Mouse (Mus musculus) frontal cortex, postnatal 14 days (tissue): ENCODE measurements around the gene Nppc.

Experiments used
- DNase-seq, 2 experiments: peaks; one replicate each; pipeline ENCODE4 v3.0.0; 2022; ENCODE audit warnings: low spot score in 2 of 2

Nppc gene

GRCm38 (mm10) chr1:86670279-86671038, at the start of gene Nppc:
Nppc (minus strand) TSS chr1:86670571.
- peak; percentile 63 to 77 for DNase-seq

- DNase-seq = no peak
Measured at GRCm38 (mm10) chr1:86719391-86719790, 49.0 kb upstream of the Nppc start.

DNA sequence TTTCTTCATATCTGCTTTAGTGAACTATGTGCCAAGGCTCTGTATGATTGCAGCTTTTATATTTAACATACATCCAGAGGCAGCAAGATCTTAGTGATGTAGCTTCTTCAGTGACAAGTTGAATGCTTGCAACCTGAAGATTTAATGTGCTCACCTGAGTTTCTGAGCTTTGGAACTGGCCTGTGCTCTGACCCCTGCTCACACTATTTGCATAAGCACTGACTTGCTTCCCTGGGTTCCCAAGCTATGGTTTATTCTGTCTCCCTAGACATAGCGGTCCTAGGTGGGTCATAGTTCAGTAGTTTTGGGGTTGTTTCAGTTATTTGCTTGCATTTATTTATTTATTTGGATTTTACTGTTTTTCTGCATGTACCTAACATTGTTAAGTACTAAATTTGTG, 47.8 kb upstream of the Nppc start:
- DNase-seq = no peak

DNA sequence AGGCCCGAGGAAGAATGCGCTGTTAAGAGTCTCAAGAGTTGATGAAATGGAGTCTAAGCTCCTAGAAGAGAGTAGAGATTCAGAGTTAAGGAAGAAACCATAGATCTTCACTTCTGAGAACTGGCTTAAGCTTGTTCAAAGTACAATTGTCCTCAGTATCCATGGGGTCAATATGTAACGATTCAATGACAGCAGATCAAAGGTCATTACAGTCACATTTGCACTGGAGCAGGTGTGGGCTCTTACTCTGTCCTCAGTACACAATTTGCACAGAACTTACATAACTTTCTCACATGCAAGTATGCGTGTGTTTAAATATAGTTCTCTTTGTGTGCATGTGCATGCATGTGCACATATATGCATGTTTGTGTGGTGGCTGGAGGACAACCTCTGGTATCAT, 42.7 kb upstream of the Nppc start:
- no peak for DNase-seq

DNA sequence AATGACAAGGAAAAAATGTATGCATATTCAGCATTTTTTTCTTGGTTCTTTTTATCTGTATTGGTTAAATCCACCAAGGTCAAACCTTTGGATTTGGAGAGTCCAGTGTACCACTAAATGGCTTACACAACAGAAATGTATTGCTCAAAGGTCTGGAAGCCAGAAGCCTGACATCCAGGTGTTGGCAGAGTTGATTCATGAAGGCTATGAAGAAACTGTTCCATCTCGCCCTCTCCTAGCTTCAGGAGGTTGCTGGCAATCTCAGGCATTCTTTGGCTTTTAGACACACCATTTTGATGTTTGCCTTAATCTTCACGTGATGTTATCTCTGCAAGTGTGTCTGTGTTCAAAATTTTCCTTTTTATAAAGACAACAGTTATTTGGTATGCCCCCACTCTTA, 41.7 kb upstream of the Nppc start:
- no peak for DNase-seq

GRCm38 (mm10) chr1:86709546-86709945, 39.2 kb upstream of the Nppc start:
- no peak for DNase-seq

DNA sequence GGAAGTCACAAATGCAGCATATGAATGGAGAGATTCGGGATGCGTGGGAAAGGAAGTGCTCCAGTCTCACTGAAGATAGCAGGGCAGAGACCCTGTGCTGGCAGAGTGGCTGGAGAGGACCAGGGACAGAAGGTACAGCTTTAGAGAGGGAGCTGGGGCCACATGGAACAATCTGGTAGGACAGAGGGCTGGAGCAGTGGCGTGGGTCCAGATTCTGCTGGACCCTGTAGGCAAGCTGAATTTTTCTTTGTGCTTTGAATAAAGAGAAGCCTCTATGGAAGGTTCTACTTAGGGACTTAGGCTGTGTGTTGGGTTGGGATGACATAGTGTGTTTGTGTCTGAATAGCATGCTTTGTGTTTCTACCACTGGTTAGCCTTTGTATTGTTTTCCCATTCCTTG, 35.1 kb upstream of the Nppc start:
- DNase-seq = no peak

DNA sequence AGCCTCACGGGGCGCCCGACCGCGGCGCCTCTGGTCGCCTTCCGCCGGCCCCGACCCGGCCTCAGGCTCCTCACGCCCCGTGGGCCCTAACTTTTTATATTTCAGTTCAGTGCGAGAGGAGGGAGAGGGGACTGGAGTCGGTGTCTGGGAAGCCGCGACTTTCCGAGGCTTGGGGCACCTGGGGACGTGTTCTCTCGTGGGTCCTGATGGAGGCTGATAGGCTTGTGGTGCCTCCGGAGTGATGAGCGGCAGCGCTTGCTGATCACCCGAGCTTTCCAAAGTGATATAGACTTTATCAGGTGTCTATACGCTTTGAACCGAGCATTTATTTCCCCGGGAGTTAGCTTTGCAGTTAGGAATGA, 33.6 kb upstream of the Nppc start:
- no peak for DNase-seq

DNA sequence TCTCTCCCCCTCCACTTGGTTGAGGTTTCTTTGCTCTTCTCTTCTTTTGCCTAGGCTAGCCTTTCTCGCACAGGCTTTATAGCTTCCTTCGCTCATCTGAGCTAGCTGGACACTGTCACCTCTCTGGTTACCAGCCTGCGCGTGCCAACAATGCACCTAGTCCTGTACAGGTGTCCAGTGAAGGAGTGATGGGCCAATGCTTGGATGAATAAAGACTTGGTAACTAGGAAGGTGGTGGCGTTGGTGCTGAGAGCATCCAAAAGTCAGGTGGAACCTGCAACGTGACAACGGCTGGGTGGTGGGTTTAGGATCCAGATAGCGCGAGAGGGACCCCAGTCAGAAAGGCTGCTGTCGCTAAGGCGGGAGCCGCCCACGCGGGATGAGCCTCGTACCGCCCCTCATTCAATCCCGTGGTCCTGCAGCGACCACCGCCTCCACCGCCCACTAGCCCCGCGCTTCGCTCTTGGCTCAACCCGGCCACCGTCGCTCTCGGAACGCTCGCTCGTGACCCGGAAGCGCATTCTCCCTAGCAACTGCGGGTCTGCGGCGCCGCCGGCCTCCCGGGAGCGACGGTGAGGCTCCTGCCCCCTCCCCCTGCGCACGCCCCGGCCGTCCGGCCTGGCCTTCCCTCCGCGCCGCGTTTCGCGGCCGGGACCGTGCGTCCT, 33.1 kb upstream of the Nppc start, which contains the start of gene Dis3l2:
Gene Dis3l2, plus strand, starts transcription at position 509 of the 665 bp plus-strand sequence.
- DNase-seq = peak; percentile 78 to 80

- no peak for DNase-seq
Measured at GRCm38 (mm10) chr1:86700367-86700766, 30.0 kb upstream of the Nppc start.

DNA sequence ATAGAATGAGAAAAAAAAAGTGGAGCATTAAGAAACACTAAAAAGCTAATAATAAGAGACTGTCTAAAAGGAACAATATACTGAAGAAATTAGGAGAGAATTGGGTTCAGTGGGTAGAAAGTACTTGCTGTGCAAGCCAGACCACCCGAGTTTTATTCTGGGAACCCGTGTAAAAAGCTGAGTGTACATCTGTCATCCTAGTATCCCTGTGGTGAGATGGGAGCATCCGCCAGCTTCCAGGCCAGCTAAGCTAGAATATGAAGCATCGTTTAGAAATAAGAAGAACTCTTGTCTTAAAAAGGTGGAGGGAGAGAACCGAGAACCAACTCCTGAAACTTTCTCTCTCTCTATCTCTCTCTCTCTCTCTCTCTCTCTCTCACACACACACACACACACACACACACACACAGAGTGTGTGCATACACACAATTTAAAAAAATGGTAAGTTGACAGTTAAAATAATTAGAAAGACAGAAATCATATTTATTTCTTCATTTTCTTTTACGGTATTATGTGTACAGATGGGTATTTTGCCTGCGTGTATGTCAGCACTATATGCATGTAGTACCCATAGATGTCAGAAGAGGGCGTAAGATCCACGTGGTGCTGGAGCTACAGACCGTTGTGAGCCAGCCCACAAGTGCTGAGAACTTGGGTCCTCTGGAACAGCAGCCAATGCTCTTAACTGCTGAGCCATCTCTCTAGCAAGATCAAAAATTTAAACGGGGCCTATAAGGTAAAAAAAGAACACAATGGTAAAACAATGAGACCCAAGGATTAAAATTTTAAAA, 29.2 kb upstream of the Nppc start:
- no peak for DNase-seq

DNA sequence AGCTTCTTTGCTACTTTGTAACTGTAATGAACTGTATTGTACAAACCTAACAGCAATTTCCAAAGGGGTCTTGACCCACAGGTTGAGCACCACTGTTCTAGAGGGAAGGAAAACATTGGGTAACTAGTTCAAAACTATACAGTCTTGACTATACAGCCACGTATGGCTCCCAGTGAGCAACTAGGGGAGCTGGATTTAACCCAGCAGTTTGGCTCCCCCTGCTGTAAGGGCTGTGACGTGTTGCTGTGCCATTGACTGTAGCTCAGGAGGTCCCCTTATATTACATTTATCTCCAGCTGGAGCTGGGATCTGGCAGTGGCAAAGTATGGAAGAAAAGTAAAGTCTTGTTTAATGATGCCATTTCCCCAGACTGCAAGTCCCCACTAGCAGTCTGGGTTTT, 28.4 kb upstream of the Nppc start:
- DNase-seq = no peak

GRCm38 (mm10) chr1:86696948-86697347, 26.6 kb upstream of the Nppc start:
- DNase-seq = no peak

GRCm38 (mm10) chr1:86691027-86691426, 20.7 kb upstream of the Nppc start:
- DNase-seq = no peak

DNA sequence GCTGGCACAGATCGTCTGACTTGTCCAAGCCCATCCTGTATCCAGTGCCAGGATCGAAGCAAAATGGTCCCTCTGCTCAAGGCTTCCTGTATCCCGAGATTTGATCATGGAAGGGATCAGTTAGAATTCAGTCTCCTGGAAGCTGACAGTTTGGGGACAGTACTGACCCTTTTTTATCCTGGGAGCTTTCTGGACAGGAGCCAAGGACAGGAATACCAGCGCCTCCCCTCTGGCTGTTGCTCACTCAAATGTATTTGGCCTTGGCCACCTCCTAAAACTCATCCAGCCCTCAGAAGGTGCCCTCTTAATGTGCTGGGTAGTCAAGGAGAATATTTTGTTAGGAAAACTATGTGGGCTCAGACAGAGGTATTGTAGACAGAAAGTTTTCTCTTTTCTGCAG, 16.9 kb upstream of the Nppc start:
- DNase-seq = no peak

- DNase-seq = no peak
Measured at GRCm38 (mm10) chr1:86678667-86679066, 8.3 kb upstream of the Nppc start.

GRCm38 (mm10) chr1:86677624-86678023, 7.3 kb upstream of the Nppc start:
- DNase-seq = no peak

- no peak for DNase-seq
Measured at GRCm38 (mm10) chr1:86675126-86675525, 4.8 kb upstream of the Nppc start.

GRCm38 (mm10) chr1:86674385-86674784, 4.0 kb upstream of the Nppc start:
- DNase-seq = no peak

DNA sequence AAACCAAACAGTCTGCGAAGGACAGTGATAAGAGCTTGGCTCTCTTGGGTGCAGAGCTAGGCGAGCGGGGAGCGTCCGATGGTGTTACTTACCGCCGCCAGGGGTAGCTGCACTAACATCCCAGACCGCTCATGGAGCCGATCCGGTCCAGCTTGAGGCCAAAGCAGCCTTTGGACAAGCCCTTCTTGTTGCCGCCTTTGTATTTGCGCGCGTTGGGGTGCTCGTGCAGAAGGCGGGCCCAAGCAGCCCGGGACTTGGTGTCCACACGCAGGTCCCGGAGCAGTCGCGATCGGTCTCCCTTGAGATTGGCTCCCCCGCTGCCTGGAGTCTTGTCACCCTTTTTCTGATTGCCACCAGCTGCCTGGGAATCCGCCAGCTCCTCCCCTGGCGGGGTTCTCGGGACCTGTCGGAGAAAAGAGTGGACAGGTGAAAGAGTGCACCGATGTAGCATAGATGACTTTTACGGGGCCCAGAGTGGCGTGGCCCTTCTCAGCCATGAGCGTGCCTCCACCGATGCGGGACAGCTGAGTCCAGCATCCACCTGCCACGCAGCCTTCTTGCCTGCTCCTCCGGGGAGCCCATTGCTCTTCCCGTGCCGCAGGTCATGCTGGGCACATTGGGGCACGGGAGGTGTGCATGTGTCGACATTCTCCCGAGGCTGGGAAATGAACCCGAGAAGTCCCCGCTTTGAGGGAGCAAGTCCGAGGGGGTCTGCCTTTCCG, 658 bp downstream of the Nppc start:
- peak; percentile 36 to 56 for DNase-seq

GRCm38 (mm10) chr1:86665091-86665490, 5.3 kb downstream of the Nppc start:
- DNase-seq = no peak

GRCm38 (mm10) chr1:86657071-86657470, 13.3 kb downstream of the Nppc start:
- no peak for DNase-seq
